Mouse (Mus musculus): ENCODE data around the gene Dpp4. TPM values are rescaled to one million over a fixed set of nuclear protein-coding genes. Genes with fewer than 3 reads are reported as not detected.

Gene Dpp4
- polyA plus RNA-seq, 1 experiment from 2014 or later: 3.8 TPM

- in situ Hi-C loops (cut with MboI; ENCODE audit: low pct_unique_long_range_greater_than_20kb): no loop called here
- ATAC-seq: no peak
- POLR2A ChIA-PET: no interaction called here
- CTCF ChIA-PET: interaction anchor here (1.4 kb wide), 1 partner anchor 18 kb away, joined by 4 read pairs; no protein-coding TSS in a partner anchor
- peaks cover 45% of the 10 kb centered on the region for H3K27me3 ChIP-seq
- no peak for TF ChIP-seq CTCF (IDR thresholded peaks at IDR 0.05)
- no peak for DNase-seq (ENCODE audit: low read depth, low spot score)
Measured at GRCm38 (mm10) chr2:62306978-62307377, 105.1 kb downstream of the Dpp4 start.

- ATAC-seq (no peak), DNase-seq (ENCODE audit: low read depth, low spot score) (no peak)
- no peak for TF ChIP-seq CTCF (IDR thresholded peaks at IDR 0.05)
- CTCF ChIA-PET: no interaction called here
- peaks cover 58% of the 10 kb centered on the region for H3K27me3 ChIP-seq
- POLR2A ChIA-PET: interaction anchor here (0.6 kb wide), 1 partner anchor 315 kb away, joined by 3 read pairs; no protein-coding TSS in a partner anchor
- in situ Hi-C loops (cut with MboI; ENCODE audit: low pct_unique_long_range_greater_than_20kb): no loop called here
Measured at GRCm38 (mm10) chr2:62301716-62302115, 110.3 kb downstream of the Dpp4 start.

DNA sequence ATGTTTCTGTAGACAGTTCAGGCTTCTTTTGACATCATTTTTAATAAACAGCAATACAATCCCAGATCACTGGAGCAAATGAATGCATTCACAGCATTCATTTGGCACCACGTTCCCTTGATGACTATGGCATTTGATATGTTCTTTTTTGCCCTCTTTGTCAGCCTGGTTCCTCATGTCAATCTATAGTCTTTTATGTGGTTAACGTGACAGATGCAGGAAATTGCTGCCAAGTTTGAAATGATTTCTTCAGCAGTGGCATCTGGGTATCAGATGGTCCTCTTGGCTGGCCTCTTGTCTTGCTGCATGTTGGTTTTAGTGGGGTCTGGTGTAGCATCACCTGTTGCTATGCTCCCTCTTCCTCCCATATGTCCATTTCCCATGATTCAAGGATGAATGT lies 118.2 kb downstream of the Dpp4 start:
- no peak for ATAC-seq
- in situ Hi-C loops (cut with MboI; ENCODE audit: low pct_unique_long_range_greater_than_20kb): no loop called here
- ChIA-PET CTCF (interaction anchor here (0.9 kb wide), 1 partner anchor 21 kb away, joined by 3 read pairs; no protein-coding TSS in a partner anchor), POLR2A (no interaction called here)
- no peak for TF ChIP-seq CTCF (IDR thresholded peaks at IDR 0.05)
- peaks cover 42% of the 10 kb centered on the region for H3K27me3 ChIP-seq
- DNase-seq (ENCODE audit: low read depth, low spot score): no peak

- peaks cover 36% of the 10 kb centered on the region for H3K27me3 ChIP-seq
- no peak for TF ChIP-seq CTCF (IDR thresholded peaks at IDR 0.05)
- ChIA-PET POLR2A (no interaction called here), CTCF (no interaction called here)
- in situ Hi-C loops (cut with MboI; ENCODE audit: low pct_unique_long_range_greater_than_20kb): loop anchor here (10.0 kb wide), 2 partner anchors 303 to 623 kb away; no protein-coding TSS in a partner anchor
- no peak for ATAC-seq
- no peak for DNase-seq (ENCODE audit: low read depth, low spot score)
Measured at GRCm38 (mm10) chr2:62287532-62287931, 124.5 kb downstream of the Dpp4 start.

GRCm38 (mm10) chr2:62285847-62286246 lies 126.2 kb downstream of the Dpp4 start:
- ATAC-seq (no peak), DNase-seq (ENCODE audit: low read depth, low spot score) (no peak)
- ChIA-PET CTCF (interaction anchor here (0.7 kb wide), 1 partner anchor 294 kb away, joined by 3 read pairs; no protein-coding TSS in a partner anchor), POLR2A (no interaction called here)
- TF ChIP-seq CTCF (IDR thresholded peaks at IDR 0.05): peak; percentile 36
- in situ Hi-C loops (cut with MboI; ENCODE audit: low pct_unique_long_range_greater_than_20kb): loop anchor here (10.0 kb wide), 2 partner anchors 301 to 621 kb away; no protein-coding TSS in a partner anchor
- H3K27me3 ChIP-seq: peaks cover 24% of the 10 kb centered on the region

GRCm38 (mm10) chr2:62285026-62285425 lies 127.0 kb downstream of the Dpp4 start:
- no peak for ATAC-seq
- no peak for DNase-seq (ENCODE audit: low read depth, low spot score)
- POLR2A ChIA-PET: no interaction called here
- no peak for TF ChIP-seq CTCF (IDR thresholded peaks at IDR 0.05)
- CTCF ChIA-PET: interaction anchor here (0.7 kb wide), 1 partner anchor 293 kb away, joined by 3 read pairs; no protein-coding TSS in a partner anchor
- peaks cover 23% of the 10 kb centered on the region for H3K27me3 ChIP-seq
- in situ Hi-C loops (cut with MboI; ENCODE audit: low pct_unique_long_range_greater_than_20kb): loop anchor here (10.0 kb wide), 2 partner anchors 300 to 620 kb away; no protein-coding TSS in a partner anchor

Other genes with a start within 250 kb of the Dpp4 start
- gene Gcg, start 71.4 kb upstream of the Dpp4 start, polyA plus RNA-seq (2021): not detected
- gene Fap, start 161.8 kb upstream of the Dpp4 start, polyA plus RNA-seq (2021): not detected
- 3.2 TPM for gene Ifih1, start 234.0 kb upstream of the Dpp4 start, polyA plus RNA-seq (2021)

All from Patski (cell line).